Mouse (Mus musculus): ENCODE measurements around the gene Aqp3.

DNA sequence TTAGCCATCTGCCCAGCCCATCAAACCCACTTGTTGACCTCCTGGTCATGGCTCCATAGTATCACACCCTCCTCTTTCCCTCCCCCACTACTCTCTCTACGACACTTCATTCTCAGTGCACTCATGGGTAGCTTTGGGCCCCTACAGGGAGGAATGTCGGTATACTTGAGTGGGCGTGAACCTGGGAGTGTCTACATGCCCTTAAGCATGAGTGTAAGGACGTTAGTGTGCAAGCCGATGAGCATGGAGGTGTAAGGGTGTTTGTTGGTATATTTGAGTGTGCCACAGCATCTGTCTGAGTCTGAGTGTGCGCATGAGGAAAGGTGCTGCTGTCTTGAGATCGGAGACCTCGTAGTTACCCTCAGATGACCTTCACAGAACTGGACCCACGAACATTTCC lies 11.0 kb downstream of the Aqp3 start:
- TF ChIP-seq CTCF (IDR thresholded peaks at IDR 0.05; ENCODE audit: control insufficient read depth, insufficient read depth, low read length) (no peak), POLR2A (IDR thresholded peaks at IDR 0.05; ENCODE audit: borderline replicate concordance, control insufficient read depth, low read depth, low read length) (no peak)
